Mouse (Mus musculus): ENCODE data around the gene Tspan11. TPM values are rescaled to one million over a fixed set of nuclear protein-coding genes. Genes with fewer than 3 reads are reported as not detected.

Gene Tspan11
- polyA plus RNA-seq, 1 experiment from 2014 or later: 8.6 TPM

- 91% methylated on average over 2 of the region's 2 CpGs for WGBS
- Histone ChIP-seq H3K4me2 (no peak overlapping the region), H3K27ac (no peak overlapping the region), H3K36me3 (no peaks in the 10 kb centered on the region), H3K4me3 (no peak overlapping the region), H3K9ac (no peak overlapping the region), H3K27me3 (no peaks in the 10 kb centered on the region), H3K9me3 (no peaks in the 10 kb centered on the region), H3K4me1 (replicated peaks) (peaks cover 34% of the 10 kb centered on the region)
- ATAC-seq (ENCODE audit: low FRiP score): no peak
Measured at GRCm38 (mm10) chr6:127999118-127999517, 111.7 kb downstream of the Tspan11 start.

- Histone ChIP-seq H3K4me3 (no peak overlapping the region), H3K36me3 (no peaks in the 10 kb centered on the region), H3K4me2 (no peak overlapping the region), H3K27ac (no peak overlapping the region), H3K9ac (no peak overlapping the region; the same call in 1 of the 2 replicates), H3K9me3 (no peaks in the 10 kb centered on the region), H3K27me3 (no peaks in the 10 kb centered on the region), H3K4me1 (replicated peaks) (peaks cover 49% of the 10 kb centered on the region)
- 72% methylated on average over 3 of the region's 3 CpGs for WGBS
- no peak for ATAC-seq (ENCODE audit: low FRiP score)
Measured at GRCm38 (mm10) chr6:128000777-128001176, 113.4 kb downstream of the Tspan11 start.

- no peaks in the 10 kb centered on the region for H3K27me3 ChIP-seq
- H3K36me3 ChIP-seq: no peaks in the 10 kb centered on the region
- H3K27ac ChIP-seq: no peak overlapping the region; the same call in 1 of the 2 replicates
- H3K4me1 ChIP-seq (replicated peaks): peaks cover 58% of the 10 kb centered on the region
- H3K9me3 ChIP-seq: no peaks in the 10 kb centered on the region
- ATAC-seq (ENCODE audit: low FRiP score): no peak
- no peak overlapping the region for H3K4me2 ChIP-seq
- no peak overlapping the region for H3K4me3 ChIP-seq
- H3K9ac ChIP-seq: no peak overlapping the region
- 38% methylated on average over 1 of the region's 1 CpGs for WGBS
Measured at GRCm38 (mm10) chr6:128001587-128001986, 114.2 kb downstream of the Tspan11 start.

- Histone ChIP-seq H3K27ac (no peak overlapping the region; the same call in 1 of the 2 replicates), H3K4me2 (no peak overlapping the region), H3K4me1 (replicated peaks) (peaks cover 59% of the 10 kb centered on the region), H3K36me3 (no peaks in the 10 kb centered on the region), H3K4me3 (no peak overlapping the region), H3K9ac (no peak overlapping the region), H3K9me3 (no peaks in the 10 kb centered on the region), H3K27me3 (no peaks in the 10 kb centered on the region)
- no peak for ATAC-seq (ENCODE audit: low FRiP score)
- WGBS: 63% methylated on average over 10 of the region's 10 CpGs
Measured at GRCm38 (mm10) chr6:128002104-128002503, 114.7 kb downstream of the Tspan11 start.

- WGBS: 80% methylated on average over 4 of the region's 4 CpGs
- H3K9ac ChIP-seq: no peak overlapping the region
- no peak overlapping the region for H3K27ac ChIP-seq
- no peaks in the 10 kb centered on the region for H3K27me3 ChIP-seq
- no peaks in the 10 kb centered on the region for H3K9me3 ChIP-seq
- H3K36me3 ChIP-seq: no peaks in the 10 kb centered on the region
- ATAC-seq (ENCODE audit: low FRiP score): no peak
- H3K4me1 ChIP-seq (replicated peaks): peaks cover 64% of the 10 kb centered on the region
- no peak overlapping the region for H3K4me3 ChIP-seq
- no peak overlapping the region for H3K4me2 ChIP-seq
Measured at GRCm38 (mm10) chr6:128002667-128003066, 115.3 kb downstream of the Tspan11 start.

- H3K36me3 ChIP-seq: no peaks in the 10 kb centered on the region
- no peaks in the 10 kb centered on the region for H3K9me3 ChIP-seq
- no peaks in the 10 kb centered on the region for H3K27me3 ChIP-seq
- no peak overlapping the region for H3K9ac ChIP-seq
- 0 out of 2 replicates have a peak overlapping the region, but pooled peaks have one; percentile 6 for H3K27ac ChIP-seq
- no peak overlapping the region for H3K4me2 ChIP-seq
- ATAC-seq (ENCODE audit: low FRiP score): no peak
- no peak overlapping the region for H3K4me3 ChIP-seq
- WGBS: 56% methylated on average over 5 of the region's 5 CpGs
- H3K4me1 ChIP-seq (replicated peaks): peaks cover 62% of the 10 kb centered on the region
Measured at GRCm38 (mm10) chr6:128003542-128003941, 116.2 kb downstream of the Tspan11 start.

Other genes starting within 250 kb of the Tspan11 start
- gene Prmt8, start 118.1 kb upstream of the Tspan11 start, polyA plus RNA-seq (2015; fragmentation: Nextera tagmentation; extraction: Ambion mirVana): 39.7 and 41.2 TPM in 2 replicates